Mouse (Mus musculus): ENCODE data around the gene Btg3.

DNA sequence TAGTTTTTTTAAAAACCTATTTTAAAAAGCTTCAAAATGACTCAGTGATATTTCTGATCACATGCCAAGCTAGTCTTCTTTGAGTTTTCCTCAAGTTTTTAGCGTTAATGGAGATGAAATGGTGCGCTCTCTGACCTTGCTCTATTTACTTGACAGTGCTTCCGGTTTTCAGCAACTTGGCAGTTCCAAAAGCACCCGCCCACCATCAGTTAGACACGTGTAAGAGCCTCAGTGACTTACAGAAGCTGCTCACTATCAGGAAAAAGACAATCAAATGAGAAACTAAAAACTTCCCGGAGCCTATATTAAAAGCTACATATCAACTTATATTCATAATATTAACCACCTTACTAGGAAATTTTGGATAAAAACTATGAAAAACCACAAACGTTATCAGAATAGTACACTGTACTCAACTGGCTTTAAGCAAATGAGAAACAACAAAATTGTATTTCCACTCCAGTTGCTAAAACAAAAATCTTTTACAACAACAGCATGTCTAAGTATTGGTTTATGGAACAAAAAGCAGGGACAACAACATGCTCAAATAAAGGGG, 5.4 kb downstream of the Btg3 start:
- TF ChIP-seq CTCF (IDR thresholded peaks at IDR 0.05; ENCODE audit: control insufficient read depth, insufficient read depth, insufficient replicate concordance, low read depth, low read length), result no peak
- no peak for TF ChIP-seq POLR2A (IDR thresholded peaks at IDR 0.05; ENCODE audit: control insufficient read depth, low read depth, low read length)
